Mouse (Mus musculus) adrenal gland, postnatal 25 days (tissue): ENCODE measurements at regions not wholly inside any gene's neighbourhood (a gene's known extent, or its start where the extent isn't known, plus 50 kb on each side); places are given as distances from the start of the nearest gene placed in this dataset.

Experiments
- DNase-seq: peaks from one replicate; pipeline ENCODE4 v3.0.0; 2021; ENCODE audit warnings: mixed read lengths

GRCm38 (mm10) chr6:7476907-7477306 is 77.8 kb upstream of the Tac1 start:
- no peak for DNase-seq

DNA sequence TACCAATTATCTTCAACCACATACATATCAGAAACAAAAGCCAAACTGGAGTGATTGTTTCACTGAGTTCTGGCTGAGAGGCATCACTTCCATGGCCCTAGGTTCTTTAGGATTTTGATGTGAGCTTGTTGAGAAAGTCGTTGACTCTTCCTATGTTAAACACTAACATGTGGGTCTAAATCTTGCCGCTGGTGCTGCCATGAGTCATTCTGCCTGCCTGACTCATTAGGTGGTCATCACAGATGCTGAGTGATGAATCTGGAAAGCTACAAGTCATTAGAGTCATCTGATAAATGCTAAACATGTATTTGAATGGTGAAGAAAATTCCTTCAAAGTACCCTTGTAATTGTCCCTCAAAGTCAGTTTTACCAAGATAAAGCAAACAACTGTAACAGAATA is 60.4 kb upstream of the Tac1 start:
- DNase-seq = peak; percentile 17

DNA sequence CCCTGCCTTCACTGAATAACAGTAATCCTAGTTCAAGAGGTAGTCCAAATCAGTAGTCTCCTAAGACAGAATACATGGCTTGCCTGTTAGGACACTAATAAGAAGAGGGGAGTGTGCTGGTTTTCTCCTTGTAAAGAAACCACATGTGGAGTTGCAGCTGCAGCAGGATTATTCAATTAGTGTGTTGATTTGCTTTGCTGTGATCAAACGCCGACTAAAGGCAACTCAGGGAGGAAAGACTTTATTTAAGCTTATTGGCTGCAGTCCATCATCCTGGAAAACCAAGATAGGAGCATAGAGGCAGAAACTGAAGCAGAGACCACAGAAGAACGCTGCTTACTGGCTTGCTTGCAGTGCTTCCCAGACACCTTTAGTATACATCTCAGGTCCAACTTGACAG is 57.9 kb upstream of the Tac1 start:
- no peak for DNase-seq
